Mouse (Mus musculus) liver, adult 2 months (tissue): ENCODE measurements at regions not wholly inside any gene's neighbourhood (a gene's known extent, or its start where the extent isn't known, plus 50 kb on each side); places are given as distances from the start of the nearest gene placed in this dataset.

ENCODE experiments used
- CTCF ChIP-seq: fragments of 200-500 bp; IDR thresholded peaks from 2 replicates; pipeline ENCODE4 v1.5.1; 2011; ENCODE audit warnings: low read depth, low read length, control low read depth
- POLR2A ChIP-seq: fragments of 200-500 bp; IDR thresholded peaks from 2 replicates; pipeline ENCODE4 v1.6.1; 2011; ENCODE audit warnings: low read length, control low read depth; ENCODE audit not compliant: insufficient read depth; ENCODE audit errors: extremely low read depth

GRCm38 (mm10) chr2:16835960-16836359 is 479.9 kb downstream of the Plxdc2 start:
- TF ChIP-seq CTCF (no peak), POLR2A (no peak)
